Mouse (Mus musculus) kidney, postnatal 0 days (tissue): ENCODE measurements around the gene Mta2. TPM values are rescaled to one million over a fixed set of nuclear protein-coding genes. Genes with fewer than 3 reads are reported as not detected.
"Not testable (repeated sequence)": the region's sequence is repeated elsewhere in the genome, so short reads cannot be mapped to it uniquely, and the experiment has no call there.

Experiments used
- ATAC-seq: fragments of 200-750 bp; cut with Nextera tagmentation; replicated peaks from 2 replicates; pipeline ENCODE4 v1.8.0; 2017; ENCODE audit warnings: low read depth, moderate number of reproducible peaks, moderate TSS enrichment, moderate library complexity; ENCODE audit not compliant: low FRiP score
- DNase-seq: peaks from one replicate; pipeline ENCODE4 v3.0.0-alpha.2; 2016; ENCODE audit warnings: low spot score
- H3K27ac ChIP-seq: fragments of 300-500 bp; sonication (generic); 2 replicates; pipeline ENCODE4 v1.5.1; 2014; ENCODE audit warnings: mild to moderate bottlenecking
- H3K27me3 ChIP-seq: fragments of 300-500 bp; sonication (generic); 2 replicates; pipeline ENCODE4 v1.6.1; 2014; ENCODE audit warnings: low read length, mixed read lengths; ENCODE audit not compliant: insufficient read depth
- H3K36me3 ChIP-seq: fragments of 300-500 bp; sonication (generic); 2 replicates; pipeline ENCODE4 v1.6.1; 2014; ENCODE audit warnings: low read length, mixed read lengths; ENCODE audit not compliant: insufficient read depth
- H3K4me1 ChIP-seq: fragments of 300-500 bp; sonication (generic); replicated peaks from 2 replicates; pipeline ENCODE4 v1.6.1; 2014; ENCODE audit warnings: antibody characterized with exemption, low read length, mixed read lengths; ENCODE audit not compliant: insufficient read depth
- H3K4me2 ChIP-seq: fragments of 300-500 bp; sonication (generic); 2 replicates; pipeline ENCODE4 v1.6.1; 2014; ENCODE audit warnings: mild to moderate bottlenecking, low read length, moderate library complexity, mixed read lengths
- H3K4me3 ChIP-seq: fragments of 300-500 bp; sonication (generic); replicated peaks from 2 replicates; pipeline ENCODE4 v1.5.1; 2014; ENCODE audit warnings: low read depth, low read length
- H3K9ac ChIP-seq: fragments of 300-500 bp; sonication (generic); 2 replicates; pipeline ENCODE4 v1.6.1; 2014; ENCODE audit warnings: low read depth, low read length
- H3K9me3 ChIP-seq: fragments of 300-500 bp; sonication (generic); replicated peaks from 2 replicates; pipeline ENCODE4 v1.6.1; 2016; ENCODE audit warnings: low read length, inconsistent platforms, mixed read lengths
- CTCF ChIP-seq: IDR thresholded peaks from 2 replicates; pipeline ENCODE4 v1.5.1; 2016; ENCODE audit warnings: antibody characterized with exemption, low read depth, mild to moderate bottlenecking, moderate library complexity
- WGBS: fragments of 180-500 bp; shearing (Covaris S2); extraction: QIAGEN DNeasy Blood & Tissue Kit; methylation state at CpG from one replicate; pipeline ENCODE4 v1.1.7; 2014; 5-methylcytosine and 5-hydroxymethylcytosine counted together
- polyA plus RNA-seq: library from polyadenylated mRNA; unstranded; fragments of >200 nt; fragmentation: Nextera tagmentation; extraction: Ambion mirVana; gene quantifications from 2 replicates; pipeline ENCODE4 v1.2.1, GENCODE M21; 2015

Gene Mta2
- polyA plus RNA-seq, 1 experiment from 2014 or later, result 103 TPM

- ATAC-seq, result no peak
- H3K9me3 ChIP-seq, result no peaks in the 10 kb centered on the region
- WGBS, result under 1% methylated on average over 8 of the region's 8 CpGs
- peak overlapping the region; percentile 70 for H3K27ac ChIP-seq
- peak overlapping the region; percentile 81 for H3K4me2 ChIP-seq
- H3K4me1 ChIP-seq, result 0 out of 2 replicates have a peak, but pooled peaks cover 5% of the 10 kb centered on the region
- peak overlapping the region; percentile 94 for H3K9ac ChIP-seq
- no peaks in the 10 kb centered on the region for H3K27me3 ChIP-seq
- no peak for DNase-seq
- no peak for TF ChIP-seq CTCF
- peak overlapping the region; percentile 89 for H3K4me3 ChIP-seq
- peaks cover 64% of the 10 kb centered on the region for H3K36me3 ChIP-seq
Observed at GRCm38 (mm10) chr19:8967373-8967743, 25.7 kb downstream of the Mta2 start.

- H3K27ac ChIP-seq, result no peak overlapping the region; the same call in 1 of the 2 replicates
- peak overlapping the region; percentile 89 for H3K4me3 ChIP-seq
- no peaks in the 10 kb centered on the region for H3K9me3 ChIP-seq
- 2% methylated on average over 9 of the region's 9 CpGs for WGBS
- H3K4me1 ChIP-seq, result 0 out of 2 replicates have a peak, but pooled peaks cover 5% of the 10 kb centered on the region
- peaks cover 61% of the 10 kb centered on the region for H3K36me3 ChIP-seq
- peak overlapping the region; percentile 94 for H3K9ac ChIP-seq
- peak overlapping the region; percentile 81 for H3K4me2 ChIP-seq
- no peak for TF ChIP-seq CTCF
- DNase-seq (no peak), ATAC-seq (no peak)
- H3K27me3 ChIP-seq, result no peaks in the 10 kb centered on the region
Observed at GRCm38 (mm10) chr19:8967893-8968292, 26.2 kb downstream of the Mta2 start.

- H3K36me3 ChIP-seq, result peaks cover 69% of the 10 kb centered on the region
- DNase-seq, H3K9ac ChIP-seq, H3K9me3 ChIP-seq, H3K4me1 ChIP-seq, ATAC-seq, H3K27ac ChIP-seq, H3K4me2 ChIP-seq, H3K27me3 ChIP-seq, H3K4me3 ChIP-seq: not testable (repeated sequence)
- 84% methylated on average over 8 of the region's 8 CpGs for WGBS
Observed at GRCm38 (mm10) chr19:8972491-8972890, 30.8 kb downstream of the Mta2 start.

- WGBS, result 68% methylated on average over 1 of the region's 1 CpGs
- peak; percentile 23; the same call in 1 of the 2 replicates for TF ChIP-seq CTCF
- H3K27ac ChIP-seq, result no peak overlapping the region
Observed at GRCm38 (mm10) chr19:8974638-8975037, 33.0 kb downstream of the Mta2 start.

GRCm38 (mm10) chr19:8975491-8975890, 33.8 kb downstream of the Mta2 start:
- TF ChIP-seq CTCF, result no peak
- peaks cover 66% of the 10 kb centered on the region for H3K36me3 ChIP-seq
- no peak overlapping the region for H3K4me2 ChIP-seq
- H3K4me3 ChIP-seq, result no peak overlapping the region
- no peaks in the 10 kb centered on the region for H3K9me3 ChIP-seq
- no peak overlapping the region for H3K9ac ChIP-seq
- no peak overlapping the region for H3K27ac ChIP-seq
- no peaks in the 10 kb centered on the region for H3K27me3 ChIP-seq
- DNase-seq (no peak), ATAC-seq (no peak)
- H3K4me1 ChIP-seq, result no peaks in the 10 kb centered on the region
- 95% methylated on average over 2 of the region's 2 CpGs for WGBS

More at GRCm38 (mm10) chr19:8974638-8975037, 33.0 kb downstream of the Mta2 start:
- no peaks in the 10 kb centered on the region for H3K27me3 ChIP-seq
- no peak overlapping the region for H3K4me3 ChIP-seq
- no peaks in the 10 kb centered on the region for H3K4me1 ChIP-seq
- peaks cover 74% of the 10 kb centered on the region for H3K36me3 ChIP-seq
- H3K9ac ChIP-seq, result no peak overlapping the region
- no peak for ATAC-seq
- no peak for DNase-seq
- no peak overlapping the region for H3K4me2 ChIP-seq
- no peaks in the 10 kb centered on the region for H3K9me3 ChIP-seq

GRCm38 (mm10) chr19:8976535-8976934, 34.9 kb downstream of the Mta2 start:
- Histone ChIP-seq H3K4me2 (no peak overlapping the region), H3K27ac (no peak overlapping the region; the same call in 1 of the 2 replicates), H3K9ac (no peak overlapping the region), H3K27me3 (no peaks in the 10 kb centered on the region), H3K4me1 (no peaks in the 10 kb centered on the region), H3K36me3 (peaks cover 56% of the 10 kb centered on the region), H3K9me3 (no peaks in the 10 kb centered on the region), H3K4me3 (no peak overlapping the region)
- WGBS, result 41% methylated on average over 3 of the region's 3 CpGs
- peak; percentile 86 for TF ChIP-seq CTCF
- ATAC-seq (peak; percentile 77), DNase-seq (peak; percentile 90)

GRCm38 (mm10) chr19:8980771-8981170, 39.1 kb downstream of the Mta2 start:
- Histone ChIP-seq H3K27me3 (no peaks in the 10 kb centered on the region), H3K9me3 (no peaks in the 10 kb centered on the region), H3K4me1 (peaks cover 17% of the 10 kb centered on the region), H3K27ac (no peak overlapping the region), H3K4me2 (no peak overlapping the region), H3K4me3 (no peak overlapping the region), H3K36me3 (peaks cover 24% of the 10 kb centered on the region), H3K9ac (no peak overlapping the region)
- TF ChIP-seq CTCF, result no peak
- WGBS, result 41% methylated on average over 5 of the region's 5 CpGs
- DNase-seq (no peak), ATAC-seq (no peak)
